Mouse (Mus musculus) forebrain, embryonic 16.5 days (tissue): ENCODE data around the gene Stox2. TPM values are rescaled to one million over a fixed set of nuclear protein-coding genes. Genes with fewer than 3 reads are reported as not detected.

Experiments
- ATAC-seq: fragments of 200-750 bp; cut with Nextera tagmentation; 2 replicates; pipeline ENCODE4 v1.8.0; 2017; ENCODE audit warnings: mild to moderate bottlenecking, moderate library complexity
- H3K27ac ChIP-seq: fragments of 300-500 bp; sonication (generic); 2 replicates; pipeline ENCODE4 v1.5.1; 2014; ENCODE audit warnings: low read length, control low read depth
- H3K27me3 ChIP-seq: fragments of 300-500 bp; sonication (generic); replicated peaks from 2 replicates; pipeline ENCODE4 v1.6.1; 2014; ENCODE audit warnings: low read length; ENCODE audit not compliant: control insufficient read depth, insufficient read depth
- H3K36me3 ChIP-seq: fragments of 300-500 bp; sonication (generic); 2 replicates; pipeline ENCODE4 v1.6.1; 2014; ENCODE audit not compliant: control insufficient read depth, insufficient read depth
- H3K4me1 ChIP-seq: fragments of 300-500 bp; sonication (generic); replicated peaks from 2 replicates; pipeline ENCODE4 v1.6.1; 2014; ENCODE audit warnings: low read length; ENCODE audit not compliant: control insufficient read depth, insufficient read depth
- H3K4me2 ChIP-seq: fragments of 300-500 bp; sonication (generic); 2 replicates; pipeline ENCODE4 v1.6.1; 2014; ENCODE audit warnings: mild to moderate bottlenecking, low read length, control low read depth
- H3K4me3 ChIP-seq: fragments of 300-500 bp; sonication (generic); replicated peaks from 2 replicates; pipeline ENCODE4 v1.5.1; 2014; ENCODE audit warnings: mild to moderate bottlenecking, low read length, control low read depth
- H3K9ac ChIP-seq: fragments of 300-500 bp; sonication (generic); replicated peaks from 2 replicates; pipeline ENCODE4 v1.6.1; 2014; ENCODE audit warnings: low read depth, low read length, control low read depth
- H3K9me3 ChIP-seq: fragments of 300-500 bp; sonication (generic); 2 replicates; pipeline ENCODE4 v1.6.1; 2016; ENCODE audit warnings: low read length; ENCODE audit not compliant: control insufficient read depth
- WGBS: fragments of 180-500 bp; shearing (Covaris S2); extraction: QIAGEN DNeasy Blood & Tissue Kit; methylation state at CpG from one replicate; pipeline ENCODE4 v1.1.7; 2014; 5-methylcytosine and 5-hydroxymethylcytosine counted together
- polyA plus RNA-seq: library from polyadenylated mRNA; unstranded; fragments of >200 nt; fragmentation: Nextera tagmentation; extraction: Ambion mirVana; gene quantifications from 2 replicates; pipeline ENCODE4 v1.2.1, GENCODE M21; 2015

The Stox2 gene
- polyA plus RNA-seq, 1 experiment from 2014 or later: 42.1 TPM

DNA sequence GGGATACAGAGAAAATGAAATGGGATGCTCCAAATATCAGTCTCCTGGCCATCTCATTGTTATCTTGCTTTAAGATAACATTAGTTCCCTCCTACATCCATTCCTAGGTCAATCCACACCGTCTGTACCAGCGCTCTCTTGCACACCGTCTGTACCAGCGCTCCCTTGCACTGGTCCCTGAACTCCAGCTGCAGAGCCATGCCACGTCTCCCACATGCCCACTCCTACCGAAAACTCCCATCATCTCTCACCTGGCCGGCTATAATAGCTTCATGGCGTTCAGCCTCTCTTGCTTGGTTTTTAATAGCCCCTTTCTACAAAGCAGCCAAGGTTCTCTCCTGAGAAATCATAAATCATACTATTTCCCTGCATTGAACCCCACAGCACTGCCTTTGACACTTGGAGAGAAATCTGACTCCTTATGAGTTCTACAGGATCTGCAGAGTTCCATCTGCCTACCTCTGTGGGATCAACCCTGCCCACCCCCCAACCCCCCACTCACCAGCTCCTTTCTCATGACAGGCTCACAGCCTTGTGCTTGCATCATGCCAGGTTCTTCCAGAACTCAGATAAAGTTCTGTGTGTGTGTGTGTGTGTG, 239.4 kb downstream of the Stox2 start:
- no peak for ATAC-seq
- 86% methylated on average over 8 of the region's 8 CpGs for WGBS
- H3K27ac ChIP-seq: no peak overlapping the region

DNA sequence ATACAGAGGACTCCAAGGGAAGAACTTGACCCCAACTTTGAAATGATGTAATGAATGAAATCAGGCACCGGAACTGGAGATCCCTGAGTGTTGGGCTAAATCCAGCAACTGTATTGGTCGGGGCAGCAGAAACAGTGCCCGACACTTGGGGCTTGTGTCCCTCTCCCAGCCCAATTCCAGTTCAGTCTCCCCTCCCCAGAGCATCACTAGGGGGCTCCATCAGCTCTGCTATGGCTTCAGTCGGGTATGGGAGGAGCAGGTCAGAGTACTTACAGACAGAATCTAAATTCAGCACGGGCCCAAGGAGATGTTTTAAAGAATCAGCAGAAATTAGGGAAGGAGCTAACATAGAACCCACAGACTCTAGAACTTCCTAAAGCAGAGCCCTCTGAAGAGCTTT, 240.7 kb downstream of the Stox2 start:
- Histone ChIP-seq H3K9me3 (no peaks in the 10 kb centered on the region), H3K4me2 (no peak overlapping the region), H3K4me3 (no peak overlapping the region), H3K9ac (no peak overlapping the region), H3K27ac (no peak overlapping the region), H3K36me3 (peaks cover 8% of the 10 kb centered on the region; the same call in 1 of the 2 replicates), H3K27me3 (no peaks in the 10 kb centered on the region), H3K4me1 (peaks cover 13% of the 10 kb centered on the region; the same call in 1 of the 2 replicates)
- 91% methylated on average over 5 of the region's 5 CpGs for WGBS
- no peak for ATAC-seq

More for the DNA sequence above, 239.4 kb downstream of the Stox2 start:
- Histone ChIP-seq H3K4me1 (peaks cover 16% of the 10 kb centered on the region; the same call in 1 of the 2 replicates), H3K4me2 (no peak overlapping the region), H3K36me3 (0 out of 2 replicates have a peak, but pooled peaks cover 2% of the 10 kb centered on the region), H3K27me3 (no peaks in the 10 kb centered on the region), H3K4me3 (no peak overlapping the region), H3K9me3 (no peaks in the 10 kb centered on the region), H3K9ac (no peak overlapping the region)

GRCm38 (mm10) chr8:47196391-47196790, 249.8 kb downstream of the Stox2 start:
- Histone ChIP-seq H3K9ac (no peak overlapping the region), H3K36me3 (peaks cover 36% of the 10 kb centered on the region), H3K27me3 (no peaks in the 10 kb centered on the region), H3K27ac (no peak overlapping the region), H3K9me3 (no peaks in the 10 kb centered on the region), H3K4me1 (no peaks in the 10 kb centered on the region), H3K4me3 (no peak overlapping the region), H3K4me2 (no peak overlapping the region)
- no peak for ATAC-seq
- WGBS: 96% methylated on average over 1 of the region's 1 CpGs

- Histone ChIP-seq H3K4me3 (no peak overlapping the region), H3K36me3 (peaks cover 30% of the 10 kb centered on the region), H3K27ac (no peak overlapping the region), H3K4me2 (no peak overlapping the region), H3K9ac (no peak overlapping the region), H3K9me3 (no peaks in the 10 kb centered on the region), H3K27me3 (no peaks in the 10 kb centered on the region), H3K4me1 (no peaks in the 10 kb centered on the region)
- WGBS: 96% methylated on average over 29 of the region's 29 CpGs
- no peak for ATAC-seq
Observed at GRCm38 (mm10) chr8:47193321-47193996, 252.7 kb downstream of the Stox2 start.

- no peak for ATAC-seq
- H3K4me2 ChIP-seq: no peak overlapping the region
- H3K4me1 ChIP-seq: no peaks in the 10 kb centered on the region
- H3K9ac ChIP-seq: no peak overlapping the region
- H3K9me3 ChIP-seq: no peaks in the 10 kb centered on the region
- no peak overlapping the region for H3K4me3 ChIP-seq
- H3K27me3 ChIP-seq: no peaks in the 10 kb centered on the region
- no peak overlapping the region for H3K27ac ChIP-seq
- peaks cover 30% of the 10 kb centered on the region for H3K36me3 ChIP-seq
- 93% methylated on average over 18 of the region's 18 CpGs for WGBS
Observed at GRCm38 (mm10) chr8:47191444-47192365, 254.5 kb downstream of the Stox2 start.

DNA sequence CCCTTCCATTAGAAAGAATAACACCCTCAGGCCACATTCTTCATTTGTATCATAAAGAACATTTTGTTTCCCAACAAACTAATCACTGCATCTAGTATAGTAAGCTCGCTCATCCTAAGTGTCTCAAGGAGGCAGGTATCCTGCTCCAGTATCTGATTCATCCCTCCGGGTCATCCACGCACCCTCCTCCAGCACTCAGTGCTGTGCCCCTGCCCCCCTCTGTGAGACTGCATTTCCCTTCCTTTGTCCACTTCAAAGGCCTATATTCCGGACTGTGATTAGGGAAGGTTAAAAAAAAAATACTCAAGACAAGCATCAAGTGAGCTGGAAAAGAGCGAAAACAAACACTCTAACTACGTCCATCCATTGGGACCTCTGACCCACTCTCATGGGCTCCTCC, 260.8 kb downstream of the Stox2 start:
- no peaks in the 10 kb centered on the region for H3K9me3 ChIP-seq
- no peak overlapping the region for H3K4me3 ChIP-seq
- H3K36me3 ChIP-seq: peaks cover 11% of the 10 kb centered on the region
- no peak overlapping the region for H3K4me2 ChIP-seq
- no peak overlapping the region for H3K27ac ChIP-seq
- no peaks in the 10 kb centered on the region for H3K27me3 ChIP-seq
- 55% methylated on average over 6 of the region's 6 CpGs for WGBS
- H3K9ac ChIP-seq: no peak overlapping the region
- H3K4me1 ChIP-seq: no peaks in the 10 kb centered on the region
- no peak for ATAC-seq

- no peak for ATAC-seq
- Histone ChIP-seq H3K4me1 (no peaks in the 10 kb centered on the region), H3K27me3 (no peaks in the 10 kb centered on the region), H3K27ac (no peak overlapping the region), H3K9me3 (no peaks in the 10 kb centered on the region), H3K4me3 (no peak overlapping the region), H3K9ac (no peak overlapping the region), H3K4me2 (no peak overlapping the region), H3K36me3 (peaks cover 9% of the 10 kb centered on the region)
- 79% methylated on average over 6 of the region's 6 CpGs for WGBS
Observed at GRCm38 (mm10) chr8:47182771-47183558, 263.2 kb downstream of the Stox2 start.

GRCm38 (mm10) chr8:47182292-47182691, 263.9 kb downstream of the Stox2 start:
- H3K36me3 ChIP-seq: peaks cover 9% of the 10 kb centered on the region
- no peak overlapping the region for H3K27ac ChIP-seq
- 79% methylated on average over 4 of the region's 4 CpGs for WGBS

More at GRCm38 (mm10) chr8:47182292-47182691, 263.9 kb downstream of the Stox2 start:
- no peaks in the 10 kb centered on the region for H3K27me3 ChIP-seq
- no peak overlapping the region for H3K4me3 ChIP-seq
- no peaks in the 10 kb centered on the region for H3K4me1 ChIP-seq
- no peak for ATAC-seq
- H3K9me3 ChIP-seq: no peaks in the 10 kb centered on the region
- H3K9ac ChIP-seq: no peak overlapping the region
- no peak overlapping the region for H3K4me2 ChIP-seq
